Mouse (Mus musculus): ENCODE data around the gene Drc3. TPM values are rescaled to one million over a fixed set of nuclear protein-coding genes. Genes with fewer than 3 reads are reported as not detected.

Drc3 gene
- total RNA-seq, 2 experiments from 2014 or later, result 5.2 to 7.3 TPM

Other genes with a start within 250 kb of the Drc3 start
- gene Rai1, start 248.3 kb upstream of the Drc3 start, total RNA-seq (2021), result 10 to 100 TPM; 63.2 to 69.2 TPM
- 10 to 100 TPM; 53.2 to 55.2 TPM for gene Srebf1, start 130.7 kb upstream of the Drc3 start, total RNA-seq (2021)
- 100 to 1,000 TPM; 140 to 147 TPM for gene Tom1l2, start 424 bp upstream of the Drc3 start, total RNA-seq (2021)
- gene Gid4, start 63.8 kb downstream of the Drc3 start, total RNA-seq (2021), result 10 to 100 TPM; 40.1 to 40.5 TPM
- gene Atpaf2, start 65.1 kb downstream of the Drc3 start, total RNA-seq (2021), result 10 to 100 TPM; 28.7 to 29.1 TPM
- 10 to 100 TPM; 71.9 to 76.9 TPM for gene Drg2, start 101.3 kb downstream of the Drc3 start, total RNA-seq (2021)
- under 1 TPM; 0.12 to 0.19 TPM for gene Myo15, start 116.0 kb downstream of the Drc3 start, total RNA-seq (2021)
- gene Alkbh5, start 183.1 kb downstream of the Drc3 start, total RNA-seq (2021), result 10 to 100 TPM; 44.7 to 46.2 TPM